Mouse (Mus musculus) kidney, adult 2 months (tissue): ENCODE measurements at regions not wholly inside any gene's neighbourhood (a gene's known extent, or its start where the extent isn't known, plus 50 kb on each side); places are given as distances from the start of the nearest gene placed in this dataset.

Experiments
- DNase-seq: peaks from one replicate; pipeline ENCODE4 v3.0.0; 2021
- H3K27ac ChIP-seq: fragments of 200-500 bp; 2 replicates; pipeline ENCODE4 v1.5.1; 2012; ENCODE audit warnings: low read depth, low read length, control low read depth, inconsistent platforms; ENCODE audit not compliant: insufficient read depth
- H3K27me3 ChIP-seq: fragments of 200-500 bp; replicated peaks from 2 replicates; pipeline ENCODE4 v1.6.1; 2012; ENCODE audit warnings: mild to moderate bottlenecking, moderate library complexity, low read length, inconsistent platforms; ENCODE audit not compliant: control insufficient read depth, insufficient read depth
- H3K36me3 ChIP-seq: fragments of 200-500 bp; 2 replicates; pipeline ENCODE4 v1.6.1; 2012; ENCODE audit warnings: mild to moderate bottlenecking, moderate library complexity, low read length, inconsistent platforms; ENCODE audit not compliant: control insufficient read depth, insufficient read depth
- H3K4me1 ChIP-seq: fragments of 200-500 bp; 2 replicates; pipeline ENCODE4 v1.6.1; 2011; ENCODE audit warnings: low read length; ENCODE audit not compliant: control insufficient read depth, insufficient read depth
- H3K4me3 ChIP-seq: fragments of 200-500 bp; 2 replicates; pipeline ENCODE4 v1.5.1; 2011; ENCODE audit warnings: mild to moderate bottlenecking, low read depth, low read length, control low read depth; ENCODE audit not compliant: insufficient read depth
- CTCF ChIP-seq: fragments of 200-500 bp; conservative IDR thresholded peaks from 2 replicates; pipeline ENCODE4 v1.5.1; 2011; ENCODE audit warnings: low read depth, mild to moderate bottlenecking, control low read depth, low read length, moderate library complexity, mixed read lengths; ENCODE audit not compliant: insufficient read depth, insufficient read length
- POLR2A ChIP-seq: fragments of 200-500 bp; IDR thresholded peaks from one replicate; pipeline ENCODE4 v1.6.1; 2011; ENCODE audit warnings: low read depth, low read length, control low read depth
- WGBS: fragments of 180-500 bp; shearing (Covaris S2); methylation state at CpG from one replicate; pipeline ENCODE4 v1.1.7; 2018; 5-methylcytosine and 5-hydroxymethylcytosine counted together

DNA sequence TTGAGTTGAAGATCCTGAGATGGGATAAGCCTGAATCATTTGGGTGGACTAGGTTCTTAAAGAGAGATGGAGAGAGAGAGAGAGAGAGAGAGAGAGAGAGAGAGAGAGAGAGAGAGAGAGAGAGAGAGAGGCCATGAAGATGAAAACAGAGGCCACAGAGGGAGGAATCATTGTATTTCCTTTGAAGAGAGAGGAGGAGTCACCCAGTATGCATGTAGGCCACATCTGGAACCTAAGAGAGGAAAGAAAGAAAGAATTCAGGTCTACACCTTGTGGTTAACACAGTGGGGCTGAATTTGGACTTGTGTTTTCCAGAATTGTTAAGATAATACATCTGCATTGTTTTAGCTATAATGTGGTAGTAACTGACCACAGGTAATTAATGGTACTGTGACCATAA is 92.2 kb downstream of the Ptger2 start:
- TF ChIP-seq POLR2A (no peak), CTCF (no peak)
- Histone ChIP-seq H3K4me3 (no peak overlapping the region), H3K27me3 (no peaks in the 10 kb centered on the region), H3K4me1 (no peaks in the 10 kb centered on the region), H3K27ac (no peak overlapping the region), H3K36me3 (no peaks in the 10 kb centered on the region)
- DNase-seq, result no peak

DNA sequence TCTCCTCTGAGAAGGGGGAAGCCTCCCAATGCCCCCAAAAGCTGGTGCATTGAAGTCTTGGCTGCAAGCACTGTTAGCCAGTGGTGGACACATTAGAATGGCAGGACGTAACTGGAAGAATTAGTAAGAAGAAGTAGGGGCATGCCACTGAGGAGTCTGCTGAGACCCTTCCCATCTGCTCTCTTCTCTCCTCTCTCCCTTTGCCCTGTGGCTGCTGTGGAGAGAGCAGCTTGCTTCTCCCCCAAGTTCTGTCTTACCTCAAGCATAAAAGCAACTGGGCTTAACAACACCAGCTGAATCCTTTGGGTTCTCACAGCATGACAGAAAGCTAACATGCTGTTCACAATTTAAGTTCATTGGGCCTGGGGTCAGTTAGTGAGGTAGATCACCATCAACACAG is 95.1 kb downstream of the Ptger2 start:
- Histone ChIP-seq H3K4me3 (no peak overlapping the region), H3K36me3 (no peaks in the 10 kb centered on the region), H3K4me1 (no peaks in the 10 kb centered on the region), H3K27ac (no peak overlapping the region), H3K27me3 (no peaks in the 10 kb centered on the region)
- 87% methylated on average over 1 of the region's 1 CpGs for WGBS
- no peak for DNase-seq
- TF ChIP-seq POLR2A (no peak), CTCF (no peak)
